Mouse (Mus musculus): ENCODE measurements at regions not wholly inside any gene's neighbourhood (a gene's known extent, or its start where the extent isn't known, plus 50 kb on each side); places are given as distances from the start of the nearest gene placed in this dataset.

GRCm38 (mm10) chr2:17850741-17851140 is 119.5 kb upstream of the Nebl start:
- TF ChIP-seq CTCF (IDR thresholded peaks at IDR 0.05) (no peak), EP300 (IDR thresholded peaks at IDR 0.05) (no peak)

Data from lung, postnatal 0 days (tissue).